Mouse (Mus musculus) gonadal fat pad, adult 2 months (tissue): ENCODE results near the gene Zfp786. TPM values are rescaled to one million over a fixed set of nuclear protein-coding genes. Genes with fewer than 3 reads are reported as not detected.
"Not testable (repeated sequence)": the region's sequence is repeated elsewhere in the genome, so short reads cannot be mapped to it uniquely, and the experiment has no call there.

Source experiments
- DNase-seq: peaks from one replicate; pipeline ENCODE4 v3.0.0-alpha.2; 2012; ENCODE audit warnings: low read depth
- polyA plus RNA-seq: library from polyadenylated mRNA; depleted of rRNA; stranded (reverse); fragments of >200 nt; gene quantifications from 2 replicates; pipeline ENCODE4 v1.2.3, GENCODE M21; 2012; rRNA removed

Gene Zfp786
- polyA plus RNA-seq, 1 experiment = 0.35 TPM

- DNase-seq = no peak
These were observed 49.3 kb downstream of the Zfp786 start for GRCm38 (mm10) chr6:47781091-47781968.

- no peak for DNase-seq
These were observed 50.1 kb downstream of the Zfp786 start for GRCm38 (mm10) chr6:47780576-47781013.

GRCm38 (mm10) chr6:47771760-47772159 lies 58.9 kb downstream of the Zfp786 start:
- DNase-seq = not testable (repeated sequence)

- DNase-seq = not testable (repeated sequence)
These were observed 59.6 kb downstream of the Zfp786 start for GRCm38 (mm10) chr6:47771113-47771512.

GRCm38 (mm10) chr6:47769861-47770260 lies 60.8 kb downstream of the Zfp786 start:
- DNase-seq = not testable (repeated sequence)

Other genes starting within 250 kb of the Zfp786 start
- 4.3 and 4.9 TPM in 2 replicates for gene Ezh2, start 235.5 kb downstream of the Zfp786 start, polyA plus RNA-seq
- gene Pdia4, start 17.4 kb downstream of the Zfp786 start, polyA plus RNA-seq = 113 and 201 TPM in 2 replicates
- gene Zfp398, start 4.8 kb upstream of the Zfp786 start, polyA plus RNA-seq = 7.7 and 8.8 TPM in 2 replicates
- gene Zfp282, start 46.3 kb upstream of the Zfp786 start, polyA plus RNA-seq = 6.1 and 7.3 TPM in 2 replicates
- 9.9 and 10.1 TPM in 2 replicates for gene Zfp212, start 89.6 kb upstream of the Zfp786 start, polyA plus RNA-seq
- 13.9 and 14.8 TPM in 2 replicates for gene Zfp956, start 122.5 kb upstream of the Zfp786 start, polyA plus RNA-seq
- gene Zfp777, start 218.0 kb upstream of the Zfp786 start, polyA plus RNA-seq = 16.8 and 19.0 TPM in 2 replicates